Mouse (Mus musculus) MEL (cell line): ENCODE results near the gene Bmper.

Source experiments
- BHLHE40 ChIP-seq: IDR thresholded peaks from 2 replicates; pipeline ENCODE4 v1.6.1; 2012; ENCODE audit warnings: low read depth, mild to moderate bottlenecking, inconsistent platforms, low read length, improper control_type of control experiment, borderline replicate concordance
- CHD2 ChIP-seq: IDR thresholded peaks from 2 replicates; pipeline ENCODE4 v1.6.1; 2011; ENCODE audit warnings: low read length, improper control_type of control experiment
- CTCF ChIP-seq, 3 experiments: IDR thresholded peaks in 2 of 3; conservative IDR thresholded peaks in 1 of 3; 2 replicates each; pipeline ENCODE4 v1.5.1; 2011 to 2012; ENCODE audit warnings: low read length in 3 of 3, low read depth in 2 of 3, mild to moderate bottlenecking in 2 of 3, improper control_type of control experiment in 1 of 3, inconsistent platforms in 1 of 3, mixed read lengths in 1 of 3, moderate library complexity in 1 of 3; ENCODE audit not compliant: control insufficient read depth in 1 of 3, insufficient read depth in 1 of 3, poor library complexity in 1 of 3, severe bottlenecking in 1 of 3
- EP300 ChIP-seq, 2 experiments: IDR thresholded peaks; 2 replicates each; pipeline ENCODE4 v1.6.1; 2011; ENCODE audit warnings: improper control_type of control experiment in 2 of 2, low read length in 2 of 2, low read depth in 1 of 2, mild to moderate bottlenecking in 1 of 2
- GABPA ChIP-seq: IDR thresholded peaks from 2 replicates; pipeline ENCODE4 v1.6.1; 2012; ENCODE audit warnings: low read depth, mild to moderate bottlenecking, inconsistent platforms, low read length, improper control_type of control experiment, moderate library complexity
- NRF1 ChIP-seq: IDR thresholded peaks from 2 replicates; pipeline ENCODE4 v1.6.1; 2014; ENCODE audit warnings: low read depth, mild to moderate bottlenecking, inconsistent platforms, low read length, improper control_type of control experiment, moderate library complexity; ENCODE audit not compliant: poor library complexity, insufficient read depth, severe bottlenecking
- POLR2AphosphoS2 ChIP-seq: IDR thresholded peaks from 2 replicates; pipeline ENCODE4 v1.6.1; 2011; ENCODE audit warnings: low read length, improper control_type of control experiment
- TCF12 ChIP-seq: IDR thresholded peaks from 2 replicates; pipeline ENCODE4 v1.6.1; 2014; ENCODE audit warnings: low read depth, mild to moderate bottlenecking, inconsistent platforms, low read length, improper control_type of control experiment, moderate library complexity

DNA sequence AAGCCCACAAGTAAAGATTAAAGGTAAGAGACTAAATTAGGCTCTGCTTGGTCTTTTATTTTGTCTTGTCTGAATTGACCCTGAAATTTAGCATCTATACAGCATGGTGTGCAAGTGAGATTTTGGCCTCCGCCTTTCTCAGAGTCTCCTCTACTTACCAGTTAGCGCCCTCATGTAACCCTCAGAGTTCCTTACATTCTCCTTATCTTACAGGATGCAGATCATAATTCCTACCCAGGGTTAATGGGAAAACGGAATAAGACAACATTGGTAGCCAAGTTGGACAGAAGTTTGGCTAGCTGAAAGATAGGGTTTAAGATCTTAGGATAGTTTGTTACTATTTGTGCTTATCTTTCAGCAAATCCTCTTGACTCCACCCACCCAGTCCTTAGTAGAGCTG is 17.1 kb upstream of the Bmper start:
- TF ChIP-seq GABPA: no peak
- TF ChIP-seq NRF1: no peak
- no peak for TF ChIP-seq EP300 (IDR thresholded peaks at IDR 0.05; ENCODE audit: low read depth in 1 of 2, low read length in 2 of 2)
- TF ChIP-seq CTCF (IDR thresholded peaks at IDR 0.05 in 2 of 3, conservative IDR thresholded peaks at IDR 0.05 in 1 of 3; ENCODE audit: control insufficient read depth in 1 of 3, insufficient read depth in 1 of 3, low read depth in 2 of 3, low read length in 3 of 3, poor library complexity in 1 of 3, severe bottlenecking in 1 of 3): no peak
- no peak for TF ChIP-seq CHD2
- TF ChIP-seq POLR2AphosphoS2: no peak
- TF ChIP-seq BHLHE40: no peak
- no peak for TF ChIP-seq TCF12
